Mouse (Mus musculus): Measurements from ENCODE around the gene Pknox2.

The Pknox2 gene

GRCm38 (mm10) chr9:37106808-37107207 is 40.4 kb downstream of the Pknox2 start:
- in situ Hi-C loops (cut with MseI, MboI), result no loop called here

GRCm38 (mm10) chr9:37104249-37104648 is 43.0 kb downstream of the Pknox2 start:
- in situ Hi-C loops (cut with MseI, MboI), result no loop called here

- in situ Hi-C loops (cut with MseI, MboI), result no loop called here
Observed at GRCm38 (mm10) chr9:37103778-37104177, 43.4 kb downstream of the Pknox2 start.

GRCm38 (mm10) chr9:37101059-37101940 is 45.9 kb downstream of the Pknox2 start:
- in situ Hi-C loops (cut with MseI, MboI), result no loop called here

GRCm38 (mm10) chr9:37099595-37099994 is 47.6 kb downstream of the Pknox2 start:
- in situ Hi-C loops (cut with MseI, MboI), result no loop called here

GRCm38 (mm10) chr9:37098600-37098999 is 48.6 kb downstream of the Pknox2 start:
- in situ Hi-C loops (cut with MseI, MboI), result no loop called here

GRCm38 (mm10) chr9:37094230-37094990 is 52.8 kb downstream of the Pknox2 start:
- in situ Hi-C loops (cut with MseI, MboI), result no loop called here

- in situ Hi-C loops (cut with MseI, MboI), result no loop called here
Observed at GRCm38 (mm10) chr9:37093086-37093485, 54.1 kb downstream of the Pknox2 start.

- in situ Hi-C loops (cut with MseI, MboI), result no loop called here
Observed at GRCm38 (mm10) chr9:37089894-37090652, 57.1 kb downstream of the Pknox2 start.

GRCm38 (mm10) chr9:37085370-37085769 is 61.8 kb downstream of the Pknox2 start:
- in situ Hi-C loops (cut with MseI, MboI), result no loop called here

GRCm38 (mm10) chr9:37082246-37082645 is 65.0 kb downstream of the Pknox2 start:
- in situ Hi-C loops (cut with MseI, MboI), result no loop called here

GRCm38 (mm10) chr9:37080309-37080708 is 66.9 kb downstream of the Pknox2 start:
- in situ Hi-C loops (cut with MseI, MboI), result no loop called here

- in situ Hi-C loops (cut with MseI, MboI), result no loop called here
Observed at GRCm38 (mm10) chr9:37077063-37077418, 70.2 kb downstream of the Pknox2 start.

- in situ Hi-C loops (cut with MseI, MboI), result no loop called here
Observed at GRCm38 (mm10) chr9:37076386-37077062, 70.7 kb downstream of the Pknox2 start.

- in situ Hi-C loops (cut with MseI, MboI), result no loop called here
Observed at GRCm38 (mm10) chr9:37075903-37076302, 71.3 kb downstream of the Pknox2 start.

- in situ Hi-C loops (cut with MseI, MboI), result no loop called here
Observed at GRCm38 (mm10) chr9:37069391-37070312, 77.6 kb downstream of the Pknox2 start.

GRCm38 (mm10) chr9:37067473-37067830 is 79.8 kb downstream of the Pknox2 start:
- in situ Hi-C loops (cut with MseI, MboI), result no loop called here

- in situ Hi-C loops (cut with MseI, MboI), result no loop called here
Observed at GRCm38 (mm10) chr9:37066732-37067472, 80.3 kb downstream of the Pknox2 start.

- in situ Hi-C loops (cut with MseI, MboI), result no loop called here
Observed at GRCm38 (mm10) chr9:37061627-37062026, 85.6 kb downstream of the Pknox2 start.

- in situ Hi-C loops (cut with MseI, MboI), result no loop called here
Observed at GRCm38 (mm10) chr9:37054703-37055102, 92.5 kb downstream of the Pknox2 start.

Data from mouse trophoblast stem cell (cell line).